Mouse (Mus musculus) lung, adult 2 months (tissue): ENCODE data around the gene Mpzl2. TPM values are rescaled to one million over a fixed set of nuclear protein-coding genes. Genes with fewer than 3 reads are reported as not detected.

ENCODE experiments used
- DNase-seq: peaks from one replicate; pipeline ENCODE4 v3.0.0; 2022
- H3K4me1 ChIP-seq: fragments of 200-500 bp; 2 replicates; pipeline ENCODE4 v1.6.1; 2011; ENCODE audit warnings: low read length; ENCODE audit not compliant: control insufficient read depth, insufficient read depth
- H3K4me3 ChIP-seq: fragments of 200-500 bp; replicated peaks from 2 replicates; pipeline ENCODE3; 2011; ENCODE audit warnings: low read depth, mild to moderate bottlenecking, control low read depth, low read length; ENCODE audit errors: extremely low read depth
- CTCF ChIP-seq: fragments of 200-500 bp; IDR thresholded peaks from 2 replicates; pipeline ENCODE4 v1.5.1; 2011; ENCODE audit warnings: mild to moderate bottlenecking, low read length, control low read depth; ENCODE audit not compliant: insufficient read depth
- POLR2A ChIP-seq: fragments of 200-500 bp; IDR thresholded peaks from 2 replicates; pipeline ENCODE4 v1.6.1; 2011; ENCODE audit warnings: low read depth, mild to moderate bottlenecking, control low read depth, low read length, borderline replicate concordance; ENCODE audit errors: extremely low read depth
- WGBS: fragments of 180-500 bp; shearing (Covaris S2); methylation state at CpG from one replicate; pipeline ENCODE4 v1.1.7; 2018; 5-methylcytosine and 5-hydroxymethylcytosine counted together
- polyA plus RNA-seq: library from polyadenylated mRNA; depleted of rRNA; stranded (reverse); fragments of >200 nt; gene quantifications from 2 replicates; pipeline ENCODE4 v1.2.3, GENCODE M21; 2012

Mpzl2 gene
- polyA plus RNA-seq, 1 experiment, result 8.6 TPM

- no peak for DNase-seq
- TF ChIP-seq CTCF (no peak), POLR2A (no peak)
- WGBS, result 62% methylated on average over 12 of the region's 12 CpGs
- H3K4me1 ChIP-seq, result no peaks in the 10 kb centered on the region
- no peak overlapping the region for H3K4me3 ChIP-seq
These were observed 32.2 kb upstream of the Mpzl2 start for GRCm38 (mm10) chr9:45007404-45007803.

- 70% methylated on average over 4 of the region's 4 CpGs for WGBS
- TF ChIP-seq CTCF (no peak), POLR2A (no peak)
- Histone ChIP-seq H3K4me3 (no peak overlapping the region), H3K4me1 (no peaks in the 10 kb centered on the region)
- DNase-seq, result no peak
These were observed 31.3 kb upstream of the Mpzl2 start for GRCm38 (mm10) chr9:45008342-45008741.

GRCm38 (mm10) chr9:45009180-45010078 lies 30.2 kb upstream of the Mpzl2 start, which contains the start of gene Cd3e:
TSS of gene Cd3e (minus strand) at chr9:45009627.
- 81% methylated on average over 19 of the region's 19 CpGs for WGBS
- no peak within 1 kb of the TSS for H3K4me3 ChIP-seq
- TF ChIP-seq CTCF (no peak), POLR2A (no peak)
- H3K4me1 ChIP-seq, result no peaks in the 10 kb centered on the region
- no peak for DNase-seq

GRCm38 (mm10) chr9:45010461-45010860 lies 29.1 kb upstream of the Mpzl2 start:
- 58% methylated on average over 4 of the region's 4 CpGs for WGBS
- no peak for DNase-seq

GRCm38 (mm10) chr9:45011291-45011690 lies 28.3 kb upstream of the Mpzl2 start:
- 39% methylated on average over 6 of the region's 6 CpGs for WGBS
- Histone ChIP-seq H3K4me1 (no peaks in the 10 kb centered on the region), H3K4me3 (no peak overlapping the region)
- DNase-seq, result no peak
- TF ChIP-seq POLR2A (no peak), CTCF (no peak)

More at GRCm38 (mm10) chr9:45010461-45010860, 29.1 kb upstream of the Mpzl2 start:
- TF ChIP-seq POLR2A, result no peak
- TF ChIP-seq CTCF, result no peak
- Histone ChIP-seq H3K4me3 (no peak overlapping the region), H3K4me1 (no peaks in the 10 kb centered on the region)

GRCm38 (mm10) chr9:45014879-45015278 lies 24.7 kb upstream of the Mpzl2 start:
- WGBS, result 29% methylated on average over 2 of the region's 2 CpGs
- TF ChIP-seq CTCF (0 out of 2 replicates have a peak, but pooled peaks have one; percentile 12), POLR2A (no peak)
- no peaks in the 10 kb centered on the region for H3K4me1 ChIP-seq
- DNase-seq, result no peak
- H3K4me3 ChIP-seq, result no peak overlapping the region

- WGBS, result 55% methylated on average over 3 of the region's 3 CpGs
- TF ChIP-seq CTCF (no peak), POLR2A (no peak)
- no peak overlapping the region for H3K4me3 ChIP-seq
- H3K4me1 ChIP-seq, result no peaks in the 10 kb centered on the region
- DNase-seq, result no peak
These were observed 23.8 kb upstream of the Mpzl2 start for GRCm38 (mm10) chr9:45015841-45016240.

- TF ChIP-seq CTCF (no peak), POLR2A (no peak)
- DNase-seq, result no peak
- WGBS, result 79% methylated on average over 11 of the region's 11 CpGs
- Histone ChIP-seq H3K4me3 (no peak overlapping the region), H3K4me1 (no peaks in the 10 kb centered on the region)
These were observed 21.6 kb upstream of the Mpzl2 start for GRCm38 (mm10) chr9:45018031-45018430.

GRCm38 (mm10) chr9:45022800-45023199 lies 16.8 kb upstream of the Mpzl2 start:
- Histone ChIP-seq H3K4me3 (no peak overlapping the region), H3K4me1 (no peaks in the 10 kb centered on the region)
- WGBS, result 4% methylated on average over 3 of the region's 3 CpGs
- no peak for TF ChIP-seq POLR2A
- TF ChIP-seq CTCF, result peak; percentile 51
- DNase-seq, result peak; percentile 32

GRCm38 (mm10) chr9:45023638-45024037 lies 16.0 kb upstream of the Mpzl2 start:
- Histone ChIP-seq H3K4me1 (no peaks in the 10 kb centered on the region), H3K4me3 (no peak overlapping the region)
- no peak for DNase-seq
- TF ChIP-seq POLR2A (no peak), CTCF (no peak)
- WGBS, result 57% methylated on average over 3 of the region's 3 CpGs

- TF ChIP-seq CTCF (no peak), POLR2A (no peak)
- WGBS, result 63% methylated on average over 2 of the region's 2 CpGs
- Histone ChIP-seq H3K4me3 (no peak overlapping the region), H3K4me1 (no peaks in the 10 kb centered on the region)
- DNase-seq, result no peak
These were observed 15.4 kb upstream of the Mpzl2 start for GRCm38 (mm10) chr9:45024187-45024586.
